Mouse (Mus musculus): ENCODE results near the gene Cav2.

The Cav2 gene

GRCm38 (mm10) chr6:17314241-17314640, 33.3 kb downstream of the Cav2 start:
- DNase-seq = no peak

- no peak for DNase-seq
Observed at GRCm38 (mm10) chr6:17314659-17315616, 34.0 kb downstream of the Cav2 start.

- DNase-seq = no peak
Observed at GRCm38 (mm10) chr6:17316294-17317166, 35.5 kb downstream of the Cav2 start.

- DNase-seq = no peak
Observed at GRCm38 (mm10) chr6:17317167-17317524, 36.2 kb downstream of the Cav2 start.

- DNase-seq = no peak
Observed at GRCm38 (mm10) chr6:17317944-17318343, 37.0 kb downstream of the Cav2 start.

GRCm38 (mm10) chr6:17321976-17322375, 41.0 kb downstream of the Cav2 start:
- no peak for DNase-seq

GRCm38 (mm10) chr6:17327216-17327615, 46.2 kb downstream of the Cav2 start:
- DNase-seq = no peak

- no peak for DNase-seq
Observed at GRCm38 (mm10) chr6:17329801-17330200, 48.8 kb downstream of the Cav2 start.

- no peak for DNase-seq
Observed at GRCm38 (mm10) chr6:17337724-17338123, 56.7 kb downstream of the Cav2 start.

Data from cerebellum, adult 11 months (tissue).